In genomic region chr2:155812637-155813036, GRCm38 (mm10) we compare ENCODE assay signal across 21 mouse cellular contexts. TPM values are rescaled to one million over a fixed set of nuclear protein-coding genes. Genes with fewer than 3 reads are reported as not detected.
"Had no signal": no experiment of that assay in that cellular context is flagged by ENCODE, and none has a peak within 500 bp of the region (broad histone marks: within the 10 kb centered on the region; RNA-seq: fewer than 3 reads in every experiment).

No protein-coding gene starts in this region.

- H3K27ac ChIP-seq: kidney, embryonic 15.5 days; limb, embryonic 13.5 days; liver, embryonic 14.5 days; midbrain, embryonic 10.5 days; midbrain, embryonic 15.5 days; neural tube, embryonic 12.5 days had no signal

- H3K4me3 ChIP-seq: kidney, embryonic 15.5 days; limb, embryonic 13.5 days; midbrain, embryonic 10.5 days; midbrain, embryonic 15.5 days; neural tube, embryonic 12.5 days had no signal

- H3K27me3 ChIP-seq: kidney, embryonic 15.5 days; limb, embryonic 13.5 days; midbrain, embryonic 15.5 days; neural tube, embryonic 12.5 days had no signal

- ATAC-seq: lung, postnatal 0 days; midbrain, embryonic 15.5 days had no signal

- H3K9me3 ChIP-seq: kidney, embryonic 15.5 days; limb, embryonic 13.5 days; midbrain, embryonic 10.5 days; midbrain, embryonic 15.5 days; neural tube, embryonic 12.5 days had no signal

- DNase-seq: kidney, postnatal 14 days; layer of hippocampus, adult 9-11 months; left cerebral cortex, postnatal 4 days; lung, adult 18-20 months; lung, postnatal 4 days; right cerebral cortex, postnatal 4 days; spleen, adult 18-20 months; thymus, postnatal 25 days had no signal

- H3K4me1 ChIP-seq: kidney, embryonic 15.5 days had no signal

- H3K36me3 ChIP-seq: kidney, embryonic 15.5 days; limb, embryonic 13.5 days; midbrain, embryonic 10.5 days had no signal

RNA-seq across cellular contexts. Expression of gene Fam83c, which starts 22.0 kb away (rescaled TPM):
- total RNA-seq: layer of hippocampus, postnatal 36 days; left cerebral cortex, postnatal 4 days; liver, adult 2 months; megakaryocyte, adult 5-6 weeks; monocyte, adult 5-6 weeks; neutrophil, adult 5-6 weeks had no signal
- polyA plus RNA-seq: liver, adult 2 months; lung, postnatal 0 days; testis, adult 2 months had no signal

RNA-seq across cellular contexts. Expression of gene Mmp24, which starts 37.5 kb away (rescaled TPM):
- total RNA-seq: liver, adult 2 months; monocyte, adult 5-6 weeks; neutrophil, adult 5-6 weeks had no signal
